Mouse (Mus musculus) CD4-positive, CD25-positive, alpha-beta regulatory T cell, adult 4 months (primary cell): ENCODE measurements around the gene Lin7b. TPM values are rescaled to one million over a fixed set of nuclear protein-coding genes. Genes with fewer than 3 reads are reported as not detected.
A peak's percentile ranks its signal among the peaks of the same experiment; 100 is the strongest.
"Not testable (repeated sequence)": the region's sequence is repeated elsewhere in the genome, so short reads cannot be mapped to it uniquely, and the experiment has no call there.

Experiments
- ATAC-seq: one replicate; pipeline ENCODE4 v1.8.0; 2017
- polyA plus RNA-seq, 2 experiments: library from polyadenylated mRNA; unstranded; fragments of 100-300 nt; shearing (Covaris generic); gene quantifications; one replicate each; pipeline ENCODE4 v1.2.1; 2017

The Lin7b gene
- polyA plus RNA-seq, 2 experiments from 2014 or later = not detected

DNA sequence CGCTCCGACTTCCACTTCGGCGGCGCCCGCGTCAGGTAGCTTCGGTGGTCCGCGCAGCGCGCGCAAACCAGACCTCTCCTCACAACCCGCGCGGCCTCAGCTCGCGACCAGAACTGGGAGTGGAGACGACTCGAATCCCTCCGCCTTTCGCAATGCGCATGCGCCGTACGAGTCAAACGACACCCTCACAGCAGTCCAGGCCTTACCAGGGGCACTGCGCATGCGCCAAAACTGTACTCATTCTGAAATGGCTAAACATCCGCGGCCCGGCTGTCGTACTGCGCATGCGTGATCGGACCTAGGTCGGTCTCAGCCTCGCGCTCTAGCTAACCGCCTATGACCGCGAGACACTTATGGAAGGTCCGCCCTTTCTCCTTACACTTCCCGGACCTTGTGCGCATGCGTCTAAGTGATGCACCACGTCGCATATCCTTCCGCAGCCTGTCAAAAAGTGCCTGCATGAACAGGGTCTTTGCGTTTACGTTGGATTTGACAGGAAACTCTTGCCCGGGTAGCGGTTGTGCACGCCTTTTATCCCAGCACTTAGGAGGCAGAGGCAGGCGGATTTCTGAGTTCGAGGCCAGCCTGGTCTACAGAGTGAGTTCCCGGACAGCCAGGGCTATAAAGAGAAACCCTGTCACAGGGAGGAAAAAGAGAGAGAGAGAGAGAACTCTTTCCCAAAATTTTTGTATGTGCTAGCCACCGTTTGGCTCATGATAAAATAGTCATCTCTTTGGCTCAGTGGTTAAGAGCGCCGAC lies 25.4 kb upstream of the Lin7b start, which contains the start of gene Snrnp70:
TSS of gene Snrnp70 (minus strand) at position 165 of the 759 bp plus-strand sequence.
- ATAC-seq = peak; percentile 93

DNA sequence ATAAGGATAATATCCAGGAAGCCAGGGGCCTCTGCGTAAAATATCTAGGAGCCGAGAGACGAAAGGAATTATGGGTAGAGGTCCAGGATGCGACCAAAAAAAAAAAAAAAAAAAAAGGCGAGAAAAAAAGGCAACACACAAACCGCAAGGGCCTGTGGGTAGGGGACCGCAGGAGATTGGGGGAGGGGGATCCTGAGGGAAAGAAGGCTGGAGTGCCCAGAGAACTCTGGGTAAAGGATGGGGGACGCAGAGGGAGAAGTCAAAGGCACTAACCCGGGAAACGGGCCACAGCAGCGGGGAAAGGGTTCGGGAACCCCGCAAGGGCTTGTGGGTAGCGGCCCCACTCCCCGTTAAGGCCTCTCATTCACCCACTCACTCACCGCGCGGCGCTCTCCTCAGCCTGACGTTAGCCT lies 24.8 kb upstream of the Lin7b start:
- ATAC-seq = peak; percentile 60

DNA sequence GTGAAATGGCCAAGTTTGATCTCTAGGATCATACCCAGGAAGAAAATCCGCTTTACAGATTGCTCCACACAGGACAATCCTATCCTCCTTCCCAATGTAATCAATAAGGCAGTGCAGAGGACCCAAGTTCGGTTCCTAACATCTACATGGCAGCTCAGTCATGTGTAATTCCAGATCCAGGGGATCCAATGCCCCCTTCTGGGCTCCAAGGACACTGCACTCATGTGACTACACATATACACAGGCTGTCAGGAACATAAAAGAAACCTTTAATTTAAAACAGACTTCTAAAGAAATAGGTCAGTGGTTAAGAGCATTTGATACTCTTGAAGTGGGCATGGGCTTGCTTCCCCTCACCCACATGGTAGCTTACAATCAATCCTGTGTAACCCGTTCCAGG lies 15.7 kb upstream of the Lin7b start:
- ATAC-seq = no peak

DNA sequence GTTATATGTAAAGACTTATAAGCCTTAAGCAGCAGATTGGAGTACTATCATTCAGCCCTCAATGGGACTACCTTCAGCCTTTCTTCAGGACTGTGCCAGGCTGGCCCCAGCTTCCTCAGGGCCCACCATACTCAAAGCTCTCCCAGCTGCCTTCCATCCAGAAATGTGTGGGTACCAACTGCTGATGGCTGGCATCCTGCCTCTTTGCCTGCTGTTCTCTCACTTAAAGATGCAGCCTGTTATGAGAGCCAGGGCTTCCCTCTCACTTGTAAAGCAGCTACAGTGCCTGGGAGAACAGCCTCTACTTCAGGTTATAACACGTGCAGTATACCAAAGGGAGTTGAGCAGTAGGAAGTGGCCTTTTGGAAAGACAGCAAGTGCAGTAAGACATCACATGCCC lies 5.7 kb upstream of the Lin7b start:
- ATAC-seq = no peak

DNA sequence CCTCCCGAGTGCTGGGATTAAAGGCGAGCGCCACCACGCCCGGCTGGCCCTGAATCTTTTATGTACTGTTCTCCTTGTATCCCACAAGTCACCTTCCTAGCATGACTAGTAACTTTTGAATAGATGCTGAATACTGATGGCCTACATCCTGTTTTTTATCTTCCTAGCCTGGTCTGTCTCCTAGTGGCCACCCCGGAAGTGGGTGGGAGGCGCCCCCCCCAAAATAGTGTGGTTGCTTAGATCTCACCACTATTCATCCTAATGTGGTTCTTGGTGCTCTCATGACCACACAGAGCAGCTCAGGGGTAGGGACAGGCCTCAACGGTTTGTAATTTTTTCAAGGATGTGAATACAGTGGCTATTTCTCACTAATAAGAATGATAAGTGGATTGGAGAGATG lies 4.2 kb upstream of the Lin7b start:
- ATAC-seq = peak; percentile 35

DNA sequence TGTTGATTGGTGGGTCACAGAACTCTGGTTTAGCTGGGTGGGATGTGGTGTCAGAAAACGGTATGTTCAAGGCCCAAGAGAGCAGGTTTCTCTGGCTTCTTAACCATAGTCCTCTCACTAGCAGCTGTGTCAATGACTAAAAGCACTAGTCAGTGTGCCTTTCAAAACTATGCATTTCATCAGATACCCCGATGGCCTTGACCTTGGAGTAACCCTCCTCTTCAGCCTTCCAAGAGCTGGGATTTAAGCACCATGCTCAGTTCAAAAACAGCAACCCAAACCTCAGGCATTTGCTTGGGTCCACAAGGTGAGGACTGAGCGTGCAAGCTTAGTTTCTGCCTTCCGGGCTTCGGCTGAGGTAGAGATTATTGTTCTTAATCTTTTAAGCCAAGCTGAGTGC lies 2.0 kb upstream of the Lin7b start:
- no peak for ATAC-seq

DNA sequence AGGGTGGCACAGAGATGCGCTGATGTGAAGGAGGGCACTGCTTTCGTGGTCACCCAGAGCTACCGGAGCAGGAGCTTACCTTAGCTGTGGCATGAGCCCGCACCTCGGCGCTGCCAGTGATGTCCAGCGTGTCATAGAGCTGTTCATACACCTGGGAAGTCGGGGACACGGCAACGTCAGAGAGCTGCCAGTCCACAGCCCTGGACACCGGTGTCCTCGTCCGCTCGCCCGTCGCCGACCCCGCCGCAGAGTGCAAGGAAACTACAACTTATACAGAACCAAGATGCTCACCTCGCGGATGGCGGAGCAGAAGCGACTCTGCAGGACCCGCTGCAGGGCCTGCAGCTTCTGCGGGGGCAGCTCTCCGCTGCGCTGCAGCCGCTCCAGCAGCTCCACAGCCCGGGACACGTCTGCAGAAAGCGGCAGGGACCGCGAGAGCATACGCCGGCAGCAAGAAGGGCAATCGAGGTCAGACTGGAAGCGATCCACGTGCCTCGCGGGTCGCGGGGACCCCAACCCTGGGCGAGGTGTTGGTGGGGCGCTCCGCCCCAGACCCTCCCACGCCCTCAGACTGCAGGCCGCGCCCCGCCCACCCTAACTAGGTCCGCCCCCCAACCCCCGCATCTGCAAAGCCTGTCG lies 428 bp downstream of the Lin7b start:
- ATAC-seq = no peak

DNA sequence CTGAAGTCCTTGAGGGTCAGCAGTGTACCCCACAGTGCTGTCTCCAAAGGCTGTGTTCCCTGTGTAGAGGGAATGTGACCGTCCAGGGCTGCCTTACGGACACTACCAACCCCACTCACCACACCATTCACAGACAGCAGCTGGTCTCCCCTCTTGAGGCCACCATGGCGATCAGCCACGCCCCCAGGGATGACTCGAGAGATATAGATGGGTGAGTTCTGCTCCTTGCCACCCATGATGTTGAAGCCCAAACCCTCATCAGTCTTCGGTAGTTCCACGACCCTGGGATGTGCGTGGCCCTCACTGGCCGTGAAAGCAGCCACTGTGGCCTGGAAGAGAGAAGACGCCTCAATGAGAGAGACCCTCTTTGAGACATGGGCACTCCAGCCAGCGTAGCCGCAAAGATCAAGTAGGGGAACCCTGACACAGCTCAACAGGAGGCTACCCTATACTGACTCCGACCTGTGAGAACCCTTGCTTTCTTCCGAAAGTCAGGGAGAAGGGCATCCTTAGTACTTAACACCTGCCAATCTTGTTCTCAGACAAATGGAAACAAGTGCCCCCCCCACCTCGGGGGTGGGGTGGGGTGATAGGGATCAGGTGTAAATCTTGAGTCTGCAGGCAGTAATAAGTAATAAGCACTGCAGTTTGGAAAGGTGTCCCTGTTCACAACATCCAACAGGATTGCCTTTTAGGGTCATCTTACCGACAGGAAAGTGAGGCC lies 1.2 kb downstream of the Lin7b start:
- ATAC-seq = no peak

DNA sequence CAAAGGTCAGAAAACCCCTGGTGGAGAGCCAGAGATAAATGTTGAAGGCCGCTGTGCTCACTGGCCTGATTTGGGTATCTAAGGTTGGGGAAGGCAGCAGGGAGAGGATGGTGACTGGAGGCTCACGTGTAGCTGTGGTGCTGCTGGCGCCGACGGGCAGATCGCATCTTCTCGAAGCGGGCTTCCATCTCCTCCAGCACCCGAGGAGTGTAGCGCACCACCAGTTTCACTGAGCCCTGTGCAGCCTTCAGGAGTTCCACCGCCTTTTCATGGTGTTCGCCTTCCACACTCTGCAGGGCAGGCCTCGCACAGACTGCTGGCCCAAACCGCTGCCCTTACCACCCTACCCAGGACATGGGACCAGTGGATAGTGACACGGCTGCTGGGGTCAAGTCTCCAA lies 2.2 kb downstream of the Lin7b start:
- no peak for ATAC-seq

DNA sequence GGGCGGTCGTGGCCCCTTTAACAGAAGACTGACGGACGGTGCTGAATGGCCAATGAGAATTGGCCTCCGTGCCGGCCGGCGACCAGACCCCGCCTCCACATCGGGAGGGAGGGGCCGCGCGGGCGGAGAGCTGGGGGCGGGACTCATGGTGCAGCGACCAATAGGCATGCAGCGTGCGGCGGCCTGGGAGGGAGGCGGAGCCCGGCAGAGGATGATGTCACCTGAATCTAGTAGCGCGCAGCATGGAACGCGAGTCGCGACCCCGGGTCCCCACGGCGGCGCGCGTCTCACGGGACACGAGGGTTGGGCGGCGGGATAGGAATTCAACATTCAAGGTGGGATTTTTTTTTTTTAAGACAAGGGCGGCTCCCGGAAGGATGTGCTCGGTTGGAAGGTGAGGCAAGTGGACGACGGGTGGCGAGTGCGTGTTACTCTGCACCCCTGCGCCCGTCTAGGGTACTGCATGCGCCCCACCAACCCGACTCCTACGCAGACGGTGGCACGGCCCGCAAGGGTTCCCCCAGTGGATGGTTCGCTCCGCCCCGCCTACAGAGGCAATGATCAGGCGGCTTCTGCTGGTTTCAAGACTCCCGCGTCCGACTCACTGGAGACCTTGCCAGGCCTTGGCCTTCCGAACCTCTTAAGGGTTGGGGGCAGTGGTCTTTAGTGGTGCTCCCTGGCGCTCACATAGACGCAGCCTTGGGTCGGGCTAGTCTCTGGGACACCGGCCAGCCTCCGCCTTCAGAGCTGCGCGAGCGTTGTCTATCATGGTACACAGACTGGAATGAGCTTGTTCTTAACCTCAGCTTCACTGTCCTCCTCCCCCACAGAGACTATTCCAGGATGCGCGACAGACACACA lies 3.1 kb downstream of the Lin7b start:
- ATAC-seq = peak; percentile 86

DNA sequence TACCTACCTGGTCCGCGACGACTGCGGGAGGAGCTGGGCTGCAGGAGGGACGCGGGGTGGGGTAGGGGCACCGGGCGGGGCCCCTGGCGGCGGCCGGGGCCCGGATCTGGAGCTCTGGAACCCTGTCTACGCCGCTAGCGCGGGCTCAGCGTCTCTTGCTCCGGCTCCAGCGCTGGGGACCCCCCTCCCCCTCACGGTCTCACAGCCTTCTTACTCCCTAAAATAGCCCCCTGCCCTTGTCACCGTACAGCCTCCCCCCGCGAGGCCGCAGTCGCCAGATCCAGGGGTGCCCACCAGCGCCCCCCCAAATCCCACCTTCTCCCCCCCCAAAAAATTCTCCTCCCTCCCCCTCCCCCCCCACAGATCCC lies 3.7 kb downstream of the Lin7b start, which contains the start of gene Ppfia3:
TSS of gene Ppfia3 (minus strand) at position 368 of the 368 bp plus-strand sequence.
- ATAC-seq = no peak

DNA sequence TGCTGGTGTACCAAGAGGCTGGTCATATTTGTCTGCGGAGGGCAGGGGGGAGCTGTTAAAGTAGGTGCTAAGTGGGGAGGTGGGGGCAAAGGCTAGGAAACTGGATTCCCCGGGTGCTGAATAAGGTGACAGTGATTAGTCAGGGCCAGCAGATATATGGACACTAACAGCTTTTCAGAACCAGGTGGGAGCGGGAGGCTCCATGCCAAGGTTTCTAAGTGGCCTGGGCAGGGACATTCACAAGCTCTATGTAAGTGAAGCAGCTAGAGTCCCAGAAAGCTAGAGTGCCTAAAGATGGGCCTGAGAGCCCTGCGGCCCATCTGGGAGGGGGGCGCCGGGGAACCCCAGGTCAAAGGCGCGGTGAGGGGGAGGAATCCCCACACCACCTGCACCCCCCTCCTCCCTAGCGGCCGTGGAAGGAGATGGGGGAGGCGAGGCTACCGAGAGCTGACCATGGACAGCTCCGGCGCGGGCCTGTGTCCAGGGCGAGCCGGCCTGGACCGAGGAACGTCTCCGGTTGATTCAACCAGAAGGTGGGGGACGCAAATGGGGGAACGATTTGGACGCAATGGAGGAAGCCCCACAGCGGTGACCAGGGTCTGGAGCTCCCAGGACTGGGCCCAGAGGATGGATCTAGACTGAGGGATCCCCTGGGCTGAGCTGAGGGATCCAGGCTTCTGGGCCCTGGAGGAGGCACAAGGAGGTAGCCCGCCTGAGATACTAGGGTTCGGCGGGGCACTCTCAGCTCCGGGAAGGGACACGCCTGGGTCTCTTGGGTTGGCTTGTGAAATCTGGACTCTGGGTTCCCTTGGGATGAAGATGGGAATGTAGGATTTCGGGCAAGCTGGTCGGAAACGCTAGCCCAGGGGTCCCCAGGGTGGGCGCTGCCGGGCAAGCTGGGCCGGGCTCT lies 4.4 kb downstream of the Lin7b start:
- ATAC-seq = no peak

DNA sequence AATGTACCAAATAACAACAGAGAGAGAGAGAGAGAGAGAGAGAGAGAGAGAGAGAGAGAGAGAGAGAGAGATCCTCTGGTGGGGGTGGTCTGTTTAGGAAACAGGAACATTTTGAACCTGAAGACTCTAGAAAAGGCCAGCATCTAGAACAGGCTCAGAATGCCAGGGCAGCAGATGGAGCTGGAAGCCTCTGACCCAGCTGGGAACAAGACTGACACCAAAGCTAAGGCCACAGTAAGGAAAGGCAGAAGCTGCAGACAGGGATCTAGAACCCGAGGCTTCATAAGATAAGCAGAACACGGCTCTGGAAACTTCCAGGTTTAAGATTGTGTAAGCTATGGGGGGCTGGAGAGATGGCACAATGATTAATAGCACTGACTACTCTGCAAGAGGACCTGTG lies 6.4 kb downstream of the Lin7b start:
- ATAC-seq = no peak

DNA sequence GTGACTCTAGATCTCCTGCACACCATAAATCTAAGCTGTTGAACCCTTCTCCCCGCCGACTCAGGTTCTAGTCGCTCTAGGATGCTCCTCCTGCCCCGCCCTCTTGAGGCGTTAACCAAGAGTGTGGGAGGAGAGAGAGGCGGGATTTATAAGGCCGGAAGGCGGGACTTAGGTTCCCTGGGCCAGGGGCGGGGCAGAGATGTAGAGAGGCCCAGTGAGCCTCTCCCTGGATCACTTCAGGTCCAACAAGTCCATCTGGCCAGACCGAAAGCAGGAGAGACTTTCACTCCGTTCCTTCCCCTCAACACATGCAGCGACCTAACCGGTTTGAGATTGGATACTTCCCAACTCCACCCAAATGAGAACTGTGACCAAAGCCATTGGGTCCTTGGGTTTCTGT lies 7.6 kb downstream of the Lin7b start:
- ATAC-seq = no peak

DNA sequence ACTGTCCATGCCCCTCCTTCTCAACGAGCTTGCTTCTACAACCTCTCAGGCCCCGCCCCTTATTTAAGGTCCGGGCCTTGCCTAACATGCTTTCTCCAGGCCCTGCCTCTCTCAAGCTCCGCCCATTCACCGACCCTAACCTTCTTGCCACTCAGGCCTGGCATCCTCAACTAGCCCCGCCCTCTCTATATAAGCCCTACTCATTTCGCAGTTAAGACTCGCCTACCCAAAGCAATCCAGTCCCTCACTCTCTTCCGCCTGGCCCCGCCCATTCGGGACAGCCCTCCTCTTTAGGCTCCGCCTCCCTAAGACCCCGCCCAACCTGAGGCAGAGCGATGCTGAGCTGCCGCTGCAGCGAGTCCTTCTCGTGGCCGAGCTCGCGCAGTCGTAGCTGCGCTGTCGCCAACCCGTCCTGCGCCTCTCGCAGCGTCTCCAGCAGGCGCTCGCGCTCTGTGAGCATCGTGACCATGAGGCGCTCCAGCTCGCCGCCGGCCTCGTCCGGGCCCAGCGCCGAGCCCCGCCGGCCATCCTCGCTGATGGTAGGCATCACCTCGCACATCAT lies 9.1 kb downstream of the Lin7b start:
- peak; percentile 90 for ATAC-seq

DNA sequence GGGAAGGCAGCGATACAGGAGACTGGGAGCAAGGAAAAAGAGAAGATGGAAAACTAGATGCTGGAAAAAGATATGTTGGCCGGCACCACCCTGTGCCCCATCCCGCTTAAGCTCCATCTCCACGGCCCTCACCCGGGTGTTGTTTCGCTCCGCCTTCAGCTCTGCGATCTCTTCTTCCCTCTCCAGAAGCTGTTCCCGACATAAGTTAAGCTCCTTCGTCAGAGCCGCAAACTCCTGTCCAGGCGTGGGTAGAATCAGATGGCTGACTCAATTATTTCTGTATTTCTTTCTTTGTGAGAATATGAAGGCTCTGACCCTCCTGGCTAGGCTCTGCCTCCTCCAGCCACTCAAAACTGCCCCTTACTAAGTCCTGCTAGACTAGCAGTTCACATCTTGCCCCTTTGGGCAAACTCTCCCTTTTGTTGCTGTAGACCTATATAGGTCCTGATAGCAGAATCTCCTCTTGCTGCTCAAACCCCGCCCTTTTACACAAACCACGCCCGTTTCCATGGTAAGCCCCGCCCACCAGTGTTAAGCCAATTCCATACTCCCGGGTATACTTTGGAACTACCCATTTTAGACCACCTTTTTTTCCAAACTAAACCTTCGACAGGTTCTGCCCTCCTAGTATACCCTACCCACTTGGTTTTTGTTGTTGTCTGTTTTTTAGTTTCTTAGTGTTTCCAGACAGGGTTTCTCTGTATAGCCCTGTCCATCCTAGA lies 9.8 kb downstream of the Lin7b start:
- no peak for ATAC-seq

DNA sequence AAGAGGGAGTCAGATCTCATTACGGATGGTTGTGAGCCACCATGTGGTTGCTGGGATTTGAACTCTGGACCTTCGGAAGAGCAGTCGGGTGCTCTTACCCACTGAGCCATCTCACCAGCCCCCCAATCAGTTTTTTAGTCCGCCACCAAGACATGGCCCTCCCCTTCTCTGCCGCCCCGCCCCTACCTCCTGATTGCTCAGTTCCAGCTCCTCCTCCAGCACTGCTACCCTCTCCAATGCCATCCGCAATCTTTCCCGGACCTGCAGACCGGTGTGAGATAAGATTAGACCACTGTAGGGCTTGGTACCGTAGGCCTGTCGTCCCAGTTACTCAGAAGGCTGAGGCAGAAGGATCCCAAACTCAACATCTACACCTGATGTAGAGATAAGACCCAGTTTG lies 11.3 kb downstream of the Lin7b start:
- ATAC-seq = not testable (repeated sequence)

DNA sequence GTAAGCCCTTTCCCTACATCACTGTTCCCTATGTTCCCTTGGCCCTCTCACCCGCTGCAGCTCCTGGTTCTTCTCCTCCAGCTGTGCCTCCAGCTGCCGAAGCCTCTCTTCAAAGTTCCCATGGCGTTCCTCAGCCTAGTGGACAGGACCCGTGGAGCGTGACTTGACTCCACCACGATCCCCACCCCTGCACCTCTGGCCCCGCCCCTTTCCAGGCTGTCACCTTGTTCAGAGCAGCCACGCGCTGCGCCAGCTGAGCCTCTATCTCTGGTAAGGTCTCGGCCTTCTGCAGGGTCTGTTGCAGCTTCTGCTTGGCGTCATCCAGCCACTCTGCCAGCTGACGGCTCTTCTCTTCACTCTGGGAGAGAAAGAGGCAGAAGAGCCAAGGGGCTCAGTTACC lies 14.3 kb downstream of the Lin7b start:
- ATAC-seq = no peak

DNA sequence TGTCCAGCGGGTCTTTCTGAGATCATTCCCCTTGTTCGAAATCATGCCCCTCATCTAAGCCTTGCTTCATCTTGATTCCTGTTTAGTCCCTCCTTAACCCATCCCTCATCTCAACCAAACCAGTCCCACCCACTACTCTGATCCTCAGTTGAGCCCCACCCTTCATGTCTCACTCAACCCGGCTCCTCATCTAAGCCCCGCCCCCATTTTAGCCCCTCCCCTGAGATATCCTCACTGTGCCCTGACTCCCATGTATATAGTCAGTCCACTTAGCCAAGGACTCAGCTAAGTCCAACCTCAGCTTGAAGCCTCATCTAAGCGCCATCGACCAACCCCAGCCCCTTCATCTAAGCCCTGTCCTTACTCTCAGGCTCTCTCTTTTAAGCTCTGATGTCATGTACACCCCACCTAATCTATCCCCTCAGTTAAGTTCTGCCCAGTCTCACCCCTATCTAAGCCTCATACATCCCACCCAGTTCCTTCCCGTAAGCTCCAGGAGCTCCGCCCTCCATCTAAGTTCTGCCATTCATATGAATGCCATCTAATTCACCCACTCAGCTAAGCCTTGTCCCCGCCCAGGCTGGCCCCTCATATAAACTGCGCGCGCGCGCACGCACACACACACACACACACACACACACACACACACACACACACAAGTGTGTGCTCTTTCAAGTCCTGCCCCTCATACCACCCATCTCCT lies 14.9 kb downstream of the Lin7b start:
- no peak for ATAC-seq

DNA sequence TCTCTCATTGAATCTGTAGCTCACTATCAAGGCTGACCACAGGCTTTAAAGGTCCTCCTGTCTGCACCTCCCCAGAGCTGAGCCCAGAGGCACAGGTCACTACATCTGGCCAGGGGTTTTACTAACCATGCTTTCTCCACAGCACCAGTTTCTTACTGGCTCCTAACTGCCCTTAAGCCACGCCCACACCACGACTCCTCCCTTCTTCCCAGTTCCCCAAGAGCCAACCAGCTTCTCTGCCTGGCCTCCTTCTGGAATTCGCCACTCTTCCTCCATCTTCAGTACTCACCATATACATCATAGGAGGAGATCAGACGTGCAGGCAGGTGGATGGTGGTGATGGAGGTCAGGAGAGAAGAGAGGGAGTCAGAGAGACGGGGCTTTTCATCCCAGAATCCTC lies 17.3 kb downstream of the Lin7b start:
- ATAC-seq = no peak
